In genomic region chr6:87369223-87369622, GRCm38 (mm10) we compare ENCODE assay signal across 16 mouse cellular contexts.
DNase-seq lines count a peak whose midpoint lies in the region.
"Had no signal": no experiment of that assay in that cellular context is flagged by ENCODE, and none has a peak within 500 bp of the region (broad histone marks: within the 10 kb centered on the region; RNA-seq: fewer than 3 reads in every experiment).

No protein-coding gene starts in this region.

- peak; percentile 20 to 25 for DNase-seq in frontal cortex, postnatal 36 days (ENCODE audit: low spot score in 2 of 2)
- no peak for DNase-seq in frontal cortex, postnatal 10 days (ENCODE audit: low spot score in 2 of 2)
- peak; percentile 12 for DNase-seq in right cerebral cortex, adult 18-20 months
- DNase-seq in right cerebral cortex, postnatal 4 days: no peak
- peak; percentile 50 for DNase-seq in telencephalon, adult 2 months (ENCODE audit: low read depth, low spot score)
- DNase-seq in ovary, postnatal 10 days (ENCODE audit: low spot score): no peak
- DNase-seq: adrenal gland, adult 2 months; adrenal gland, postnatal 14 days; cerebellum, adult 11-12 months; cerebellum, adult 8-10 months; cerebellum, postnatal 14 days; forebrain, postnatal 0 days; gastrocnemius, postnatal 25 days; heart, adult 18-20 months; heart, postnatal 10 days; heart, postnatal 36 days had no signal

Comparison
In these comparisons a context has a peak if more than half of its experiments do, and no peak if none do; other contexts are left out.
1. DNase-seq: peak in frontal cortex, postnatal 36 days (2 of 2), right cerebral cortex, adult 18-20 months (single experiment) and telencephalon, adult 2 months (single experiment); none in frontal cortex, postnatal 10 days (0 of 2), right cerebral cortex, postnatal 4 days (single experiment) and ovary, postnatal 10 days (single experiment).